Mouse (Mus musculus): ENCODE data around the gene Snapc4. TPM values are rescaled to one million over a fixed set of nuclear protein-coding genes. Genes with fewer than 3 reads are reported as not detected.
A peak's percentile ranks its signal among the peaks of the same experiment; 100 is the strongest.

Gene Snapc4
- 34.8 and 37.9 TPM in 2 replicates for polyA plus RNA-seq (2015; fragmentation: Nextera tagmentation; extraction: Ambion mirVana)

DNA sequence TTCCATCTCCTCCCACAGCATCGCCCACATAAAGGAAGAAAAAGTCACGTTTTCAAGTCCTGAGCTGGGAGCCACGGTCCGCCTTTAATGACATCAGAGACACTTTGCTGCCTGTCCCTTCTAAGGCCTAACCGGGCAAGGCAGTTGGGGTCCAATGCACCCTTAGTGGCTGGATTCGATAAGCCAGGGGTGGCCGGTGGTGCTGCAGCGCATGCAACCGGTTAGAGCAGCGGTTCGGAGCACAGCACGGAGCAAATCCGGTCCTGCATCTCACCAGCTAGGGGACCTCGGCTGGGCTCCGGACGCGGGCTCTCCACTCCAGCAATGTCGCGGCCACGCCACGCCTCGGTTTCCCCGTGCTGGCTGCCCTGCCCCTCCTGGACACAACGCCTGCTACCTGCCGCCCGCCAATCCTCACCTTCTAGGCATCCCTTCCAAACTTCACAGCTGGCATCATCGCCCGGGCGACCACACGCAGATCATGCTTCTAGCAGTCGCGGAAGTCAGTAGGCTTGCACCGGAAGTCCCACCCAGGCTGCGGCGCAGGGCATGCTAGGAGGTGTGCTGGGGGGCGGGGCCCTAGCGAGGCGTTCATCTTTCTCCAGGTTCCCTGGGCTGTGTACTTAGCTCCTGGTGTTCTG, at the start of gene Snapc4:
Gene Snapc4, minus strand, starts transcription at position 523 of the 641 bp plus-strand sequence.
- peaks cover 41% of the 10 kb centered on the region for H3K36me3 ChIP-seq (ENCODE audit: control insufficient read depth, insufficient read depth, low read length)
- no peaks in the 10 kb centered on the region for H3K9me3 ChIP-seq (replicated peaks; ENCODE audit: control insufficient read depth, low read length, poor library complexity, severe bottlenecking)
- WGBS, result under 1% methylated on average over 38 of the region's 38 CpGs
- H3K4me3 ChIP-seq (ENCODE audit: low read depth, low read length), result peak within 1 kb of the TSS; percentile 87
- H3K4me2 ChIP-seq (ENCODE audit: low read length), result peak within 1 kb of the TSS; percentile 95
- peak within 1 kb of the TSS; percentile 86 for H3K9ac ChIP-seq (ENCODE audit: low read depth, low read length)
- no peaks in the 10 kb centered on the region for H3K27me3 ChIP-seq (ENCODE audit: control insufficient read depth, insufficient read depth, low read depth, low read length)
- peak; percentile 98 for ATAC-seq
- H3K27ac ChIP-seq (ENCODE audit: low read length), result peak within 1 kb of the TSS; percentile 70
- H3K4me1 ChIP-seq (ENCODE audit: control insufficient read depth, insufficient read depth, low read length), result peaks cover 18% of the 10 kb centered on the region

GRCm38 (mm10) chr2:26429851-26430250, 49.4 kb upstream of the Snapc4 start:
- Histone ChIP-seq H3K4me1 (ENCODE audit: control insufficient read depth, insufficient read depth, low read length) (no peaks in the 10 kb centered on the region), H3K9ac (ENCODE audit: low read depth, low read length) (no peak overlapping the region)
- WGBS, result 86% methylated on average over 5 of the region's 5 CpGs

GRCm38 (mm10) chr2:26424541-26424940, 44.1 kb upstream of the Snapc4 start:
- H3K9ac ChIP-seq (ENCODE audit: low read depth, low read length), result no peak overlapping the region
- H3K36me3 ChIP-seq (ENCODE audit: control insufficient read depth, insufficient read depth, low read length), result peaks cover 66% of the 10 kb centered on the region
- no peak overlapping the region for H3K4me2 ChIP-seq (ENCODE audit: low read length)
- no peaks in the 10 kb centered on the region for H3K4me1 ChIP-seq (ENCODE audit: control insufficient read depth, insufficient read depth, low read length)
- ATAC-seq, result no peak
- WGBS, result 96% methylated on average over 2 of the region's 2 CpGs
- no peaks in the 10 kb centered on the region for H3K9me3 ChIP-seq (replicated peaks; ENCODE audit: control insufficient read depth, low read length, poor library complexity, severe bottlenecking)
- H3K27me3 ChIP-seq (ENCODE audit: control insufficient read depth, insufficient read depth, low read depth, low read length), result no peaks in the 10 kb centered on the region
- no peak overlapping the region for H3K4me3 ChIP-seq (ENCODE audit: low read depth, low read length)
- H3K27ac ChIP-seq (ENCODE audit: low read length), result no peak overlapping the region

More at GRCm38 (mm10) chr2:26429851-26430250, 49.4 kb upstream of the Snapc4 start:
- no peak for ATAC-seq
- Histone ChIP-seq H3K27ac (ENCODE audit: low read length) (no peak overlapping the region), H3K9me3 (replicated peaks; ENCODE audit: control insufficient read depth, low read length, poor library complexity, severe bottlenecking) (no peaks in the 10 kb centered on the region), H3K27me3 (ENCODE audit: control insufficient read depth, insufficient read depth, low read depth, low read length) (no peaks in the 10 kb centered on the region), H3K4me3 (ENCODE audit: low read depth, low read length) (no peak overlapping the region), H3K4me2 (ENCODE audit: low read length) (no peak overlapping the region), H3K36me3 (ENCODE audit: control insufficient read depth, insufficient read depth, low read length) (peaks cover 56% of the 10 kb centered on the region)

DNA sequence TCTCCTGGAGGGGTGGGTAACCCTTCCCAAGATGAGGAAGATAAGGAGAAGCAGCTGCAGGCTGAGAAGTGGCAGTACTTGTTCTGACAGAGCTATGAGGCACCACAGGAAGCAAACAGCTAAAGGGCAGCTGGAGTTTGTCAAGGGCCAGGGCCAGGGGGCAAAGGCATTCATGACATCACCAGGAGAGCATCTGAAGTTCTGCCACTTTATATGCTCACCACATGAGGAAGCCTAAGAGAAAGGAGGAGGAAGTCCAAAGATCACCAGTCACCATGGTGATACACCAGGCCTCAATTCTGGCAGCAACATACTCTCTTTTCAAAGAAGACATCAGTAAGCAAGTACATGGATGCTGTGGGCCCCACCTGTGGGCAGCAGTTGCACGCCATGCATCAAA, 42.6 kb upstream of the Snapc4 start:
- ATAC-seq, result no peak
- Histone ChIP-seq H3K9ac (ENCODE audit: low read depth, low read length) (no peak overlapping the region), H3K36me3 (ENCODE audit: control insufficient read depth, insufficient read depth, low read length) (peaks cover 51% of the 10 kb centered on the region), H3K27me3 (ENCODE audit: control insufficient read depth, insufficient read depth, low read depth, low read length) (no peaks in the 10 kb centered on the region), H3K4me3 (ENCODE audit: low read depth, low read length) (no peak overlapping the region), H3K9me3 (replicated peaks; ENCODE audit: control insufficient read depth, low read length, poor library complexity, severe bottlenecking) (no peaks in the 10 kb centered on the region), H3K4me2 (ENCODE audit: low read length) (no peak overlapping the region), H3K27ac (ENCODE audit: low read length) (no peak overlapping the region), H3K4me1 (ENCODE audit: control insufficient read depth, insufficient read depth, low read length) (no peaks in the 10 kb centered on the region)
- 90% methylated on average over 1 of the region's 1 CpGs for WGBS

DNA sequence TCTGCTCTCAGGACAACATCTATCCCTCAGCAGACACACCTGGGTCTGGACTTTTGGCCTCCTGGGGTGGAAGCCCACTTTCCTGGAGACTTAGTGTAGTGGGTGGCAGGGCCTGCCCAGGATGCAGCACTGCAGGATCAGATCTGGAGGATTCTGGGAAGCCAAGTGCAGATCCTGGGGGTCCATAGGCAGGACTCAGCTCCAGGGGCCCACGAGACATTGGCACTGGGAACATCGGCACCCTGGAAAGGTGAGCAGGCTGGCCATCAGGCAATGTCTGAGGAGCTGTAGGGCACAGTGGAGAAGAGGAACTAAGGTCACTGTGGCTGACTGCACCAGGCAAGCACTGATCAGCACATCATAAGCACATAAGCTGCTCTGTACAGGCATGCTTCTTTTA, 41.5 kb upstream of the Snapc4 start:
- Histone ChIP-seq H3K27me3 (ENCODE audit: control insufficient read depth, insufficient read depth, low read depth, low read length) (no peaks in the 10 kb centered on the region), H3K36me3 (ENCODE audit: control insufficient read depth, insufficient read depth, low read length) (peaks cover 53% of the 10 kb centered on the region), H3K4me1 (ENCODE audit: control insufficient read depth, insufficient read depth, low read length) (no peaks in the 10 kb centered on the region)

GRCm38 (mm10) chr2:26418120-26418519, 37.7 kb upstream of the Snapc4 start:
- Histone ChIP-seq H3K4me2 (ENCODE audit: low read length) (no peak overlapping the region), H3K9ac (ENCODE audit: low read depth, low read length) (no peak overlapping the region), H3K27me3 (ENCODE audit: control insufficient read depth, insufficient read depth, low read depth, low read length) (no peaks in the 10 kb centered on the region), H3K36me3 (ENCODE audit: control insufficient read depth, insufficient read depth, low read length) (peaks cover 51% of the 10 kb centered on the region), H3K4me3 (ENCODE audit: low read depth, low read length) (no peak overlapping the region), H3K9me3 (replicated peaks; ENCODE audit: control insufficient read depth, low read length, poor library complexity, severe bottlenecking) (no peaks in the 10 kb centered on the region), H3K27ac (ENCODE audit: low read length) (no peak overlapping the region), H3K4me1 (ENCODE audit: control insufficient read depth, insufficient read depth, low read length) (no peaks in the 10 kb centered on the region)
- 88% methylated on average over 1 of the region's 1 CpGs for WGBS
- ATAC-seq, result no peak

More for the DNA sequence above, 41.5 kb upstream of the Snapc4 start:
- H3K4me2 ChIP-seq (ENCODE audit: low read length), result no peak overlapping the region
- no peak overlapping the region for H3K9ac ChIP-seq (ENCODE audit: low read depth, low read length)
- ATAC-seq, result no peak
- WGBS, result 96% methylated on average over 2 of the region's 2 CpGs
- H3K9me3 ChIP-seq (replicated peaks; ENCODE audit: control insufficient read depth, low read length, poor library complexity, severe bottlenecking), result no peaks in the 10 kb centered on the region
- H3K4me3 ChIP-seq (ENCODE audit: low read depth, low read length), result no peak overlapping the region
- H3K27ac ChIP-seq (ENCODE audit: low read length), result no peak overlapping the region

- no peaks in the 10 kb centered on the region for H3K27me3 ChIP-seq (ENCODE audit: control insufficient read depth, insufficient read depth, low read depth, low read length)
- ATAC-seq, result no peak
- no peaks in the 10 kb centered on the region for H3K4me1 ChIP-seq (ENCODE audit: control insufficient read depth, insufficient read depth, low read length)
- H3K27ac ChIP-seq (ENCODE audit: low read length), result no peak overlapping the region
- no peak overlapping the region for H3K4me3 ChIP-seq (ENCODE audit: low read depth, low read length)
- H3K9me3 ChIP-seq (replicated peaks; ENCODE audit: control insufficient read depth, low read length, poor library complexity, severe bottlenecking), result no peaks in the 10 kb centered on the region
- H3K4me2 ChIP-seq (ENCODE audit: low read length), result no peak overlapping the region
- peaks cover 50% of the 10 kb centered on the region for H3K36me3 ChIP-seq (ENCODE audit: control insufficient read depth, insufficient read depth, low read length)
- no peak overlapping the region for H3K9ac ChIP-seq (ENCODE audit: low read depth, low read length)
Measured at GRCm38 (mm10) chr2:26417066-26417465, 36.6 kb upstream of the Snapc4 start.

GRCm38 (mm10) chr2:26410931-26411411, 30.5 kb upstream of the Snapc4 start:
- peaks cover 27% of the 10 kb centered on the region for H3K4me1 ChIP-seq (ENCODE audit: control insufficient read depth, insufficient read depth, low read length)
- peaks cover 41% of the 10 kb centered on the region for H3K36me3 ChIP-seq (ENCODE audit: control insufficient read depth, insufficient read depth, low read length)
- ATAC-seq, result no peak
- no peaks in the 10 kb centered on the region for H3K9me3 ChIP-seq (replicated peaks; ENCODE audit: control insufficient read depth, low read length, poor library complexity, severe bottlenecking)
- 76% methylated on average over 4 of the region's 5 CpGs for WGBS
- no peak overlapping the region for H3K9ac ChIP-seq (ENCODE audit: low read depth, low read length)
- H3K27ac ChIP-seq (ENCODE audit: low read length), result no peak overlapping the region
- H3K27me3 ChIP-seq (ENCODE audit: control insufficient read depth, insufficient read depth, low read depth, low read length), result no peaks in the 10 kb centered on the region
- H3K4me2 ChIP-seq (ENCODE audit: low read length), result no peak overlapping the region
- H3K4me3 ChIP-seq (ENCODE audit: low read depth, low read length), result no peak overlapping the region

GRCm38 (mm10) chr2:26410091-26410490, 29.6 kb upstream of the Snapc4 start:
- Histone ChIP-seq H3K4me1 (ENCODE audit: control insufficient read depth, insufficient read depth, low read length) (peaks cover 36% of the 10 kb centered on the region), H3K9me3 (replicated peaks; ENCODE audit: control insufficient read depth, low read length, poor library complexity, severe bottlenecking) (no peaks in the 10 kb centered on the region), H3K9ac (ENCODE audit: low read depth, low read length) (no peak overlapping the region), H3K4me3 (ENCODE audit: low read depth, low read length) (no peak overlapping the region), H3K36me3 (ENCODE audit: control insufficient read depth, insufficient read depth, low read length) (peaks cover 34% of the 10 kb centered on the region), H3K4me2 (ENCODE audit: low read length) (no peak overlapping the region), H3K27ac (ENCODE audit: low read length) (no peak overlapping the region), H3K27me3 (ENCODE audit: control insufficient read depth, insufficient read depth, low read depth, low read length) (no peaks in the 10 kb centered on the region)
- WGBS, result 65% methylated on average over 5 of the region's 5 CpGs
- no peak for ATAC-seq

All from midbrain, embryonic 16.5 days (tissue).